ENCODE assay signal across 16 mouse cellular contexts in genomic region chr10:61720331-61720730, GRCm38 (mm10). TPM values are rescaled to one million over a fixed set of nuclear protein-coding genes. Genes with fewer than 3 reads are reported as not detected.
A peak's percentile ranks its signal among the peaks of the same experiment; 100 is the strongest.
DNase-seq lines count a peak whose midpoint lies in the region.
"Had no signal": no experiment of that assay in that cellular context is flagged by ENCODE, and none has a peak within 500 bp of the region (broad histone marks: within the 10 kb centered on the region; RNA-seq: fewer than 3 reads in every experiment).

No protein-coding gene starts in this region.

- no peaks in the 10 kb centered on the region for H3K9me3 ChIP-seq in limb, embryonic 10.5 days (replicated peaks)
- H3K9me3 ChIP-seq: embryonic facial prominence, embryonic 13.5 days; forebrain, embryonic 12.5 days; heart, embryonic 15.5 days; intestine, embryonic 15.5 days had no signal

- H3K4me3 ChIP-seq in limb, embryonic 10.5 days: no peak overlapping the region
- H3K4me3 ChIP-seq: embryonic facial prominence, embryonic 13.5 days; forebrain, embryonic 12.5 days; heart, embryonic 15.5 days; intestine, embryonic 15.5 days had no signal

- H3K4me1 ChIP-seq in limb, embryonic 10.5 days: peaks cover 8% of the 10 kb centered on the region

- H3K36me3 ChIP-seq in limb, embryonic 10.5 days: no peaks in the 10 kb centered on the region
- H3K36me3 ChIP-seq: embryonic facial prominence, embryonic 13.5 days; forebrain, embryonic 12.5 days; heart, embryonic 15.5 days; intestine, embryonic 15.5 days had no signal

- DNase-seq in Muller cell, postnatal 12 days (ENCODE audit: inconsistent ontology term): peak; percentile 44
- peak; percentile 73 to 91 for DNase-seq in adrenal gland, adult (ENCODE audit: inconsistent age in 2 of 2, low spot score in 1 of 2)
- DNase-seq in adrenal gland, postnatal 14 days: peak; percentile 83
- no peak for DNase-seq in limb, embryonic 10.5 days (ENCODE audit: low spot score)
- no peak for DNase-seq in lung, postnatal 14 days
- no peak for DNase-seq in MN1 (ENCODE audit: low spot score)
- DNase-seq: cerebellum, adult 11-12 months; cerebellum, adult 9-11 months; cerebellum, postnatal 36 days; gastrocnemius, postnatal 10 days; heart, postnatal 14 days had no signal

- peaks cover 16% of the 10 kb centered on the region; the same call in 1 of the 2 replicates for H3K27me3 ChIP-seq in limb, embryonic 10.5 days (ENCODE audit: low read depth, poor library complexity, severe bottlenecking)
- H3K27me3 ChIP-seq: embryonic facial prominence, embryonic 13.5 days; heart, embryonic 15.5 days; intestine, embryonic 15.5 days had no signal

- 88% methylated on average over 7 of the region's 7 CpGs for WGBS in limb, embryonic 10.5 days

- 0 out of 2 replicates have a peak overlapping the region, but pooled peaks have one; percentile 12 for H3K27ac ChIP-seq in limb, embryonic 10.5 days
- H3K27ac ChIP-seq: embryonic facial prominence, embryonic 13.5 days; forebrain, embryonic 12.5 days; heart, embryonic 15.5 days; hindbrain, embryonic 14.5 days; intestine, embryonic 15.5 days had no signal

RNA-seq across cellular contexts. Expression of gene Aifm2, which starts 5.3 kb away (rescaled TPM):
- total RNA-seq in adrenal gland, postnatal 14 days (2021): 325 and 370 TPM in 2 replicates
- 8.3 and 11.3 TPM in 2 replicates for polyA plus RNA-seq in limb, embryonic 10.5 days (2016; fragmentation: Nextera tagmentation; extraction: Ambion mirVana)

RNA-seq across cellular contexts. Expression of gene Tysnd1, which starts 25.0 kb away (rescaled TPM):
- 87.8 and 94.3 TPM in 2 replicates for total RNA-seq in adrenal gland, postnatal 14 days (2021)
- polyA plus RNA-seq in limb, embryonic 10.5 days (2016; fragmentation: Nextera tagmentation; extraction: Ambion mirVana): 38.2 and 39.9 TPM in 2 replicates

RNA-seq across cellular contexts. Expression of gene Sar1a, which starts 40.2 kb away (rescaled TPM):
- 167 and 170 TPM in 2 replicates for total RNA-seq in adrenal gland, postnatal 14 days (2021)
- 220 and 231 TPM in 2 replicates for polyA plus RNA-seq in limb, embryonic 10.5 days (2016; fragmentation: Nextera tagmentation; extraction: Ambion mirVana)

Comparison
In these comparisons a context has a peak if more than half of its experiments do, and no peak if none do; other contexts are left out.
1. DNase-seq: peak in Muller cell, postnatal 12 days (single experiment), adrenal gland, adult (2 of 2) and adrenal gland, postnatal 14 days (single experiment); none in limb, embryonic 10.5 days (single experiment), lung, postnatal 14 days (single experiment) and MN1 (single experiment).